Mouse (Mus musculus) embryonic facial prominence, embryonic 15.5 days (tissue): ENCODE measurements around the gene Coro7. TPM values are rescaled to one million over a fixed set of nuclear protein-coding genes. Genes with fewer than 3 reads are reported as not detected.

ENCODE experiments used
- ATAC-seq: fragments of 200-750 bp; cut with Nextera tagmentation; 2 replicates; pipeline ENCODE4 v1.8.0; 2017; ENCODE audit warnings: low read depth, moderate TSS enrichment; ENCODE audit not compliant: insufficient number of reproducible peaks, low FRiP score, low TSS enrichment
- H3K27ac ChIP-seq: fragments of 300-500 bp; sonication (generic); replicated peaks from 2 replicates; pipeline ENCODE4 v1.5.1; 2015; ENCODE audit warnings: mild to moderate bottlenecking, inconsistent platforms
- H3K27me3 ChIP-seq: fragments of 300-500 bp; sonication (generic); 2 replicates; pipeline ENCODE4 v1.6.1; 2015; ENCODE audit warnings: inconsistent platforms
- H3K36me3 ChIP-seq: fragments of 300-500 bp; sonication (generic); 2 replicates; pipeline ENCODE4 v1.6.1; 2015; ENCODE audit warnings: mild to moderate bottlenecking, inconsistent platforms
- H3K4me1 ChIP-seq: fragments of 300-500 bp; sonication (generic); 2 replicates; pipeline ENCODE4 v1.6.1; 2015; ENCODE audit warnings: inconsistent platforms
- H3K4me2 ChIP-seq: fragments of 300-500 bp; sonication (generic); replicated peaks from 2 replicates; pipeline ENCODE4 v1.6.1; 2015; ENCODE audit warnings: mild to moderate bottlenecking, inconsistent platforms
- H3K4me3 ChIP-seq: fragments of 300-500 bp; sonication (generic); replicated peaks from 2 replicates; pipeline ENCODE4 v1.5.1; 2015; ENCODE audit warnings: mild to moderate bottlenecking, inconsistent platforms
- H3K9ac ChIP-seq: fragments of 300-500 bp; sonication (generic); 2 replicates; pipeline ENCODE4 v1.6.1; 2015; ENCODE audit warnings: inconsistent platforms
- H3K9me3 ChIP-seq: fragments of 300-500 bp; sonication (generic); replicated peaks from 2 replicates; pipeline ENCODE4 v1.6.1; 2016; ENCODE audit warnings: inconsistent platforms
- WGBS: fragments of 180-500 bp; shearing (Covaris S2); methylation state at CpG from one replicate; pipeline ENCODE4 v1.1.7; 2015; 5-methylcytosine and 5-hydroxymethylcytosine counted together
- polyA plus RNA-seq: library from polyadenylated mRNA; unstranded; fragments of >200 nt; fragmentation: Nextera tagmentation; extraction: Ambion mirVana; gene quantifications from 2 replicates; pipeline ENCODE4 v1.2.1, GENCODE M21; 2015

Gene Coro7
- 17.2 and 21.4 TPM in 2 replicates for polyA plus RNA-seq

GRCm38 (mm10) chr16:4679121-4680018, at the start of gene Coro7:
Coro7 (minus strand) TSS chr16:4679777.
- Histone ChIP-seq H3K27ac (no peak within 1 kb of the TSS), H3K36me3 (peaks cover 17% of the 10 kb centered on the region)
- WGBS: under 1% methylated on average over 47 of the region's 47 CpGs

GRCm38 (mm10) chr16:4727963-4728362, 48.4 kb upstream of the Coro7 start:
- Histone ChIP-seq H3K9ac (no peak overlapping the region), H3K9me3 (no peaks in the 10 kb centered on the region), H3K27me3 (no peaks in the 10 kb centered on the region), H3K36me3 (no peaks in the 10 kb centered on the region), H3K27ac (no peak overlapping the region), H3K4me1 (0 out of 2 replicates have a peak, but pooled peaks cover 11% of the 10 kb centered on the region), H3K4me2 (no peak overlapping the region), H3K4me3 (no peak overlapping the region)
- 21% methylated on average over 1 of the region's 1 CpGs for WGBS
- no peak for ATAC-seq

More at GRCm38 (mm10) chr16:4679121-4680018, at the start of gene Coro7:
- Histone ChIP-seq H3K4me1 (peaks cover 24% of the 10 kb centered on the region), H3K4me2 (peak within 1 kb of the TSS; percentile 96), H3K9me3 (no peaks in the 10 kb centered on the region), H3K9ac (peak within 1 kb of the TSS; percentile 48), H3K27me3 (no peaks in the 10 kb centered on the region), H3K4me3 (peak within 1 kb of the TSS; percentile 72)
- ATAC-seq: peak; percentile 89

GRCm38 (mm10) chr16:4727526-4727925, 47.9 kb upstream of the Coro7 start:
- Histone ChIP-seq H3K4me1 (0 out of 2 replicates have a peak, but pooled peaks cover 11% of the 10 kb centered on the region), H3K27me3 (no peaks in the 10 kb centered on the region), H3K9ac (no peak overlapping the region), H3K9me3 (no peaks in the 10 kb centered on the region), H3K27ac (no peak overlapping the region), H3K36me3 (no peaks in the 10 kb centered on the region), H3K4me3 (peak overlapping the region; percentile 96), H3K4me2 (peak overlapping the region; percentile 77; the same call in 1 of the 2 replicates)
- 85% methylated on average over 1 of the region's 1 CpGs for WGBS
- no peak for ATAC-seq

GRCm38 (mm10) chr16:4726528-4727128, 47.1 kb upstream of the Coro7 start:
- Histone ChIP-seq H3K4me2 (peak overlapping the region; percentile 77), H3K4me1 (0 out of 2 replicates have a peak, but pooled peaks cover 11% of the 10 kb centered on the region), H3K27ac (peak overlapping the region; percentile 86), H3K36me3 (no peaks in the 10 kb centered on the region), H3K27me3 (no peaks in the 10 kb centered on the region), H3K9me3 (no peaks in the 10 kb centered on the region), H3K4me3 (peak overlapping the region; percentile 96), H3K9ac (peak overlapping the region; percentile 91)
- peak; percentile 35 for ATAC-seq
- under 1% methylated on average over 40 of the region's 40 CpGs for WGBS

GRCm38 (mm10) chr16:4725780-4726527, 46.4 kb upstream of the Coro7 start, which contains the start of gene Hmox2:
Hmox2 (plus strand) TSS chr16:4726361.
- 0 out of 2 replicates have a peak, but pooled peaks cover 11% of the 10 kb centered on the region for H3K4me1 ChIP-seq
- H3K4me3 ChIP-seq: peak within 1 kb of the TSS; percentile 96
- 5% methylated on average over 35 of the region's 35 CpGs for WGBS
- peak within 1 kb of the TSS; percentile 86 for H3K27ac ChIP-seq
- H3K9ac ChIP-seq: peak within 1 kb of the TSS; percentile 91
- H3K9me3 ChIP-seq: no peaks in the 10 kb centered on the region
- no peaks in the 10 kb centered on the region for H3K27me3 ChIP-seq
- H3K4me2 ChIP-seq: peak within 1 kb of the TSS; percentile 77
- ATAC-seq: peak; percentile 94
- no peaks in the 10 kb centered on the region for H3K36me3 ChIP-seq

- no peak for ATAC-seq
- Histone ChIP-seq H3K36me3 (no peaks in the 10 kb centered on the region), H3K4me2 (no peak overlapping the region), H3K9ac (no peak overlapping the region), H3K27me3 (no peaks in the 10 kb centered on the region), H3K4me1 (0 out of 2 replicates have a peak, but pooled peaks cover 11% of the 10 kb centered on the region), H3K27ac (no peak overlapping the region), H3K9me3 (no peaks in the 10 kb centered on the region), H3K4me3 (no peak overlapping the region)
- WGBS: 74% methylated on average over 4 of the region's 4 CpGs
Measured at GRCm38 (mm10) chr16:4725266-4725665, 45.7 kb upstream of the Coro7 start.

GRCm38 (mm10) chr16:4722915-4723209, 43.3 kb upstream of the Coro7 start:
- WGBS: 68% methylated on average over 3 of the region's 3 CpGs
- Histone ChIP-seq H3K9ac (no peak overlapping the region), H3K4me2 (no peak overlapping the region), H3K4me1 (peaks cover 10% of the 10 kb centered on the region; the same call in 1 of the 2 replicates), H3K36me3 (no peaks in the 10 kb centered on the region), H3K4me3 (no peak overlapping the region), H3K27ac (no peak overlapping the region), H3K27me3 (no peaks in the 10 kb centered on the region), H3K9me3 (no peaks in the 10 kb centered on the region)
- ATAC-seq: no peak

- Histone ChIP-seq H3K27ac (no peak overlapping the region), H3K4me1 (peaks cover 9% of the 10 kb centered on the region; the same call in 1 of the 2 replicates), H3K9ac (no peak overlapping the region), H3K9me3 (no peaks in the 10 kb centered on the region), H3K4me3 (no peak overlapping the region), H3K36me3 (no peaks in the 10 kb centered on the region), H3K27me3 (no peaks in the 10 kb centered on the region), H3K4me2 (no peak overlapping the region)
- WGBS: 69% methylated on average over 7 of the region's 7 CpGs
- no peak for ATAC-seq
Measured at GRCm38 (mm10) chr16:4722128-4722914, 42.7 kb upstream of the Coro7 start.

GRCm38 (mm10) chr16:4718753-4719518, 39.4 kb upstream of the Coro7 start, which contains the start of gene Nmral1:
Nmral1 (minus strand) TSS chr16:4719356.
- peak within 1 kb of the TSS; percentile 76 for H3K27ac ChIP-seq
- H3K36me3 ChIP-seq: peaks cover 23% of the 10 kb centered on the region
- peak; percentile 81 for ATAC-seq
- H3K4me3 ChIP-seq: peak within 1 kb of the TSS; percentile 69
- no peaks in the 10 kb centered on the region for H3K27me3 ChIP-seq
- H3K4me2 ChIP-seq: peak within 1 kb of the TSS; percentile 79
- peaks cover 3% of the 10 kb centered on the region; the same call in 1 of the 2 replicates for H3K4me1 ChIP-seq
- peak within 1 kb of the TSS; percentile 46 for H3K9ac ChIP-seq
- 12% methylated on average over 33 of the region's 33 CpGs for WGBS
- no peaks in the 10 kb centered on the region for H3K9me3 ChIP-seq

- H3K4me3 ChIP-seq: peak overlapping the region; percentile 69
- H3K27ac ChIP-seq: no peak overlapping the region
- H3K27me3 ChIP-seq: no peaks in the 10 kb centered on the region
- H3K4me1 ChIP-seq: peaks cover 3% of the 10 kb centered on the region; the same call in 1 of the 2 replicates
- no peaks in the 10 kb centered on the region for H3K9me3 ChIP-seq
- WGBS: 57% methylated on average over 3 of the region's 3 CpGs
- no peak for ATAC-seq
- H3K4me2 ChIP-seq: peak overlapping the region; percentile 79
- peaks cover 28% of the 10 kb centered on the region for H3K36me3 ChIP-seq
- no peak overlapping the region for H3K9ac ChIP-seq
Measured at GRCm38 (mm10) chr16:4717866-4718265, 38.3 kb upstream of the Coro7 start.
